Mouse (Mus musculus) frontal cortex, adult 2 months (tissue): ENCODE results near the gene Lsamp. TPM values are rescaled to one million over a fixed set of nuclear protein-coding genes. Genes with fewer than 3 reads are reported as not detected.
A peak's percentile ranks its signal among the peaks of the same experiment; 100 is the strongest.

Source experiments
- DNase-seq, 2 experiments: peaks; one replicate each; pipeline ENCODE4 v3.0.0; 2022; ENCODE audit warnings: low spot score in 1 of 2; ENCODE audit errors: extremely low spot score in 1 of 2
- polyA plus RNA-seq: library from polyadenylated mRNA; depleted of rRNA; stranded (reverse); fragments of >200 nt; gene quantifications from 2 replicates; pipeline ENCODE4 v1.2.3, GENCODE M21; 2012

Gene Lsamp
- polyA plus RNA-seq, 1 experiment: 96.8 TPM

DNA sequence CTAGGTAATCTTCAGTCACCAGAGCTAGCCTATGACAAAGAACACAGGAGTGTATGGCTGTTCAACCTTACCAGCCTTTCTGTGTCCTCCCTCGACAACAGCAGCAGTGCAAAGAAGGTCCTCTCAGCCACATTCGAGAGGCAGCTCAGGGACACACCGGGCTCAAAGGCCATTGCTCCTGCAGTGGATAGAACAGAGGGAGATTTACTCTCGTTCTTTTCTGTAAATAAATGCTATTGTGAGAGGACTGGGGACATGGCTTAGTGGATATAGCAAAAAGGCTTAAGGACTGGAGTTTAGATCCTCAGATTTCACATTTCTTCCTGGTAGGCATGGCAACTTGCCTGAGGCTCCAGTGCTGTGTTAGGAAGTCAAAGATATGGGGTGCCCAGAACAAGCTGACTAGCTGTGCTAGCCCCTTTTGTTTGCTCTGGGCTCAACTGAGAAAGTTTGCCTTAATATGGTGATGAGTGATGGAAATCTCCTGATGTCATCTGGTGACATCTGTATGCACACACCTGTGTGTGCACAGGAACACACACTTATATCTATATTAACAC lies 913.7 kb downstream of the Lsamp start:
- DNase-seq: no peak

DNA sequence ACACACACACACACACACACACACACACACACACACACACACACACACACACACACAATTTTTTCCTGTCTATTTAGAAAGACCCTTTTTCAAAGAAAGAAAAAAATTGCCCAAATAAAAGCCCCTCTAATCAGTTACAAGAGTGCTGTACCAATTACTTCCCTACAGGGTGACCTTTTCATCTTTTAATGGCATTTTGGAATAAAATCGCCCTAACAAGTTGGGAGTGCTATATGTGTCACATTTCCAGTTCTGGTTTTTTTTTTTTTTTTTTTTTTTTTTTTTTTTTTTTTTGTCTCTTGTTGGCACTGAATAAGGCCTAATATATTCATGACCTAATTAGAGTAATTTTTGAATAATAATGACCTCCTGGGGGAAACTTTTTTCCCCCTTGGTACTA lies 923.7 kb downstream of the Lsamp start:
- no peak for DNase-seq

DNA sequence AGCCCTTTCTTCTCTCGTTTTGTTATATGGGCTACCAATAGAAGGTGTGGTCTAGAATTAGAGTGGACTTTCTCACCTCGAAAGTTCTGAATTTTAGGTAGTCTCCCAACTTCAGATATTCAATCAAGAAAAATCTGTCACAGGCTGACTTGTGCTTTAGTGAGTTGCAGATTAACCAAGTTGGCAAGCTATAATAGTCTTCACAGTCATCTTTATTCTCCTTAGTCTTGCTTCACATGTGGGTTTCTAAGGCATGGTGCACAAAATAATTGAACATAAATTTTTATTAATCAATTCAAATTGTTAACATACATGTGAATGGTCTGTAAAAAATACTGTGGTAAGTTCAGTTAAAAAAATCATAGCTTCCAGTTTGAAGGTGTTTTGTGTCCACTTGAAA lies 930.0 kb downstream of the Lsamp start:
- no peak for DNase-seq

- DNase-seq: no peak
Measured at GRCm38 (mm10) chr16:40930596-40930995, 946.4 kb downstream of the Lsamp start.

- DNase-seq: no peak
Measured at GRCm38 (mm10) chr16:40942266-40942665, 958.1 kb downstream of the Lsamp start.

DNA sequence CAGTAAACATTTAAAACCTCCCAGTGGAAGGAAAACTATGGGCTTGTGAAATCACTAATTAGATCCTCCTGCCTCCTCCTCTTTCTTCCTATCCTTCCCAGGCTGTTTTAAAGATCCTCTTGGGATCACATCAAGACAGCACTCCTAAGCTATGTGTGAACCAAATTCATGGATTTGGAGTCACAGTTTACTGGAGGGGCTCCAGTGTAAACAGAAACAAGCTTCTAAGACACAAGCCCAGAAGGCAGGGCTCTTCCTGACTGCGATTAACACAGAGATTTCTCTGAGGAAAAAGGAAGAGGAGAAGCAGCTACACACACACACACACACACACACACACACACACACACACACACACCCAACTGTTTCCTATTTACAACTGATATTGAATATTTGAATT lies 961.7 kb downstream of the Lsamp start:
- no peak for DNase-seq

- DNase-seq: no peak
Measured at GRCm38 (mm10) chr16:40948013-40948412, 963.9 kb downstream of the Lsamp start.

- no peak for DNase-seq
Measured at GRCm38 (mm10) chr16:40959211-40959610, 975.0 kb downstream of the Lsamp start.

DNA sequence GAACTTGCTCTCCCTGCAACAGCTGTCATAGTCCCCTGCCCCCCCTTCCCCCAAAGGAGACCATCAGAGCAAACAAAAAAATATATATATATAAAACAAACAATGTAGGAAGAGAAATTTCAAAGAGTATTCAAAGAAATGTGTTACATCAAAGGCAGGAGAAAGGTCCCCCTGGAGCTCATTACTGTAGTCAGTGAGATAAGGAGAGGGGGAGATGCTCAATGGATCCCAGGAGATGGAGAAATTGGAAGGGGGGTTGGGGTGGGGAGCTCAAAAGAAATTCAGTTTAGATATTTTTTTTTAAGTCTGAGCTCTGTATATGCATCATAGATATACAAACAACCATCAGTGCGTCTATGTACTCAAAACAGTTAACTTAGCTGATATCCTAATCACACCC lies 976.4 kb downstream of the Lsamp start:
- no peak for DNase-seq

GRCm38 (mm10) chr16:40968088-40968860 lies 984.1 kb downstream of the Lsamp start:
- peak; percentile 89 to 96 for DNase-seq

- peak; percentile 47 to 70 for DNase-seq
Measured at GRCm38 (mm10) chr16:40971382-40971781, 987.2 kb downstream of the Lsamp start.

GRCm38 (mm10) chr16:40974084-40974483 lies 989.9 kb downstream of the Lsamp start:
- DNase-seq: no peak

- DNase-seq: no peak
Measured at GRCm38 (mm10) chr16:40983026-40983425, 998.9 kb downstream of the Lsamp start.

DNA sequence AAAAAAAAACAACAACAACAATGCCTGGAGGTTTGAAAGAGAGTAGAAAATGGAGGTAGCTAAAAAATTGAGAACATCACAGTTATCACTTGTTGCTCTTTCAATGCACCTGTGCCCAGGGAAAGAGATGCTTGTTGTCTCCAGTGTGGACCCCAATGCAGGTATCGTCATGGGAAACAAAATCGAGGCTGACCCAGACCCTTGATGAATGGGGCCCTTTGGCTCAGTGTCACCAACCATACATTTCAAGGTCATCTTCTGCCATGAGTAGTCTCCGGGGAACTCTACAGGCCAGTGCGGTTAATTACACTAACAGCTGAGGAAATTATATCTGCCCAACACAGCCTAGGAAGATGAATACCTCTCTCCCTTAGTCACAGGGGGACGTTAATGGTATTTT lies 1023.4 kb downstream of the Lsamp start:
- DNase-seq: no peak

GRCm38 (mm10) chr16:41034746-41035145 lies 1050.6 kb downstream of the Lsamp start:
- no peak for DNase-seq

DNA sequence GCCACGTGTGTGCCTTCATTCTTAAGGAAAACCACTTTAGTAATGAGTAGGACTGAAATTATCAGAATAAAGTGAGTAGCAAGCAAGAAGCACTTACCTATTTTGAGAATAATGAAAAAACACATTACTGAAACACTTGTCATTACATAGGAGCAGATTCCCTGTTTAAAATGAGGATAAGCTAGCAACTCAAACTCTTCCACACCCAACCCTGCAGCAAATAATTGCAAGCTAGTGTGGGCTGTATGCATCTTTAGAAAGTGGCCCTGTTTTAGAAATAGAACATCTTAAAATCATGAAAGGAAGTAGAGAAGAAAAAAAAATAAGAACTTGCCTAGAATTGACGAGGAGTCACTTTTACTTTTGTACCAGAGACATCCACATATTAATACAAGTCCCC lies 1057.5 kb downstream of the Lsamp start:
- peak; percentile 12 to 47 for DNase-seq

DNA sequence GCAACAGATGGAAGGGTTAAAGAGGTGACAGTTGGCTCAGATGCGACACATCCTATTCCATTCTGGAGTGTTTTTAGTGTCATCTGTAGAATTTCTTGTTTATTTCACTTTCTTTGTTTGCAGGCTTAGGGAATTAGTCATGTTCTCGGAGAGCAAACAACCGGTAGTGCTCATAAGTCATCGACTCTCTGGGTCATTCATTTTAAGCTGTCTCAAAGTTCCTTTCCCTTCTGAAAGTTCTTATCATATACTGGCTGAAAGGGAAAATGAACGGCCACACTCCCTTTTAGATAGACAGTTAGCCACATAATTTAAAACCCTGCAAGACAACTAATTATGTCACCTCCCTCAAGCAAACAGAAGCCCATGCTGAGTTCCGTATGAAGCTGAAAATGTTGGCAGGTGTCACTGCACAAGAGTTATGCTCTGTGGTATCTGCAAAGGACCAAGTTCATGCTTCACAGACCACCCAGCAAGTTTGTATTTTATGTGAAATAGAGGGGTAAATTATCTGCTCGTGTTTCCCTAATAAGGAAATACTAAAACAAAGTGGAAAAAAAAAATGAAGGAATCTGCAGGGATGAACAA lies 1079.2 kb downstream of the Lsamp start:
- no peak for DNase-seq

- DNase-seq: peak in 1 of 2 experiments; percentile 39
Measured at GRCm38 (mm10) chr16:41073470-41073869, 1089.3 kb downstream of the Lsamp start.

DNA sequence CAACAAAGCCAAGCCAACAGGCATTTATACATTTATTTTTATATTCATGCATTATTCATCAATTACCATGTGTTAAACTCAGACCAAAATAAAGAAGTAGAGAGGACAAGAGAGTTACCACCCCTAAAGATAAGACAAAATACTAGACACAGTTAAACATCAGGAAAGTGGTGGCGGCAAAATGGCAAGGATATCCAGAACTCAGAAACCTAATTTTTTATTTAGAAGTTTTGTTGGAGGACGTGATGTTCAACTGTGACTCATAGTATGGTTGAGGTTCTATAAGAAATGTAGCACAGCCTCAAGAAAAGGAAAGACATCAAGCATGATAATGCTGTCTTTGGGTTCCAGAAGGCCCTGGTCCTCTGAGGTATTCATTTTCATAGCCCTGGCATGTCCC lies 1104.5 kb downstream of the Lsamp start:
- peak in 1 of 2 experiments; percentile 37 for DNase-seq

DNA sequence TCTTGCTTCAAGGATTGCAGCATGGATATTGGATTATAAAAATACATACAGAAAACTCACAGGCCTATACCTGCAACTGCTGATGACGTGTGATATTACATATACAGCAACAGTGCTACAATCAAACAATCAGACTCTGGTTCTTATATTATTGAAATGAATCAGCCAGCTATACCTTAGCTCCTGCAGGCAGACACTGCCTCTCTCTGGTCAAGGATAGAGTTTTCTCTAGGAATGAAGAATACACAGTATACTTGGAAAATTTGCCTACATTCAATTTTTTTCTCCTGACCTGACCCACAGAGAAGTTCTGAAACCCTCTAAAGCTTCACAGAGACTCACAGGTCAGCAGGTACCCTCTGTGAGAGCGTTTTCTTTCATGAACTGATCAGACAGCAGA lies 1105.9 kb downstream of the Lsamp start:
- DNase-seq: peak in 1 of 2 experiments; percentile 21

DNA sequence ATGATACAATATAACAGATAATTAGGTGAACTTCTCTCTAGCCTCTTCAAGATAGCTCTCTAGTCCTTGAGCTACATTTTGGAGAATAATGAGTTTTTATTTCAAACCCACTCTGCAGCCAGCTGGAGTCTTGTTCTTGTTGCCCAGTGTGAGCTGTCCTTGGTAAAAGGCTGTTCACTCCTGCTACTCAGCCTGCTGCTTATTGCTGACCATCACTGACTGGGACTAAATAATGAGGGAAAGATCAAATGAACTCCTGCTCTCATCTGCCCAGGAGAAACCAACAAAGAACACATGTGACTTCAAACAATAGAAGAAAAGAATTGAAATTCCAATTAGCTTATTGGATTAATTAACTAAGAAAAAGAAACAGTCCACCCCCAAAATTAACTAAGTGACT lies 1107.1 kb downstream of the Lsamp start:
- DNase-seq: no peak

DNA sequence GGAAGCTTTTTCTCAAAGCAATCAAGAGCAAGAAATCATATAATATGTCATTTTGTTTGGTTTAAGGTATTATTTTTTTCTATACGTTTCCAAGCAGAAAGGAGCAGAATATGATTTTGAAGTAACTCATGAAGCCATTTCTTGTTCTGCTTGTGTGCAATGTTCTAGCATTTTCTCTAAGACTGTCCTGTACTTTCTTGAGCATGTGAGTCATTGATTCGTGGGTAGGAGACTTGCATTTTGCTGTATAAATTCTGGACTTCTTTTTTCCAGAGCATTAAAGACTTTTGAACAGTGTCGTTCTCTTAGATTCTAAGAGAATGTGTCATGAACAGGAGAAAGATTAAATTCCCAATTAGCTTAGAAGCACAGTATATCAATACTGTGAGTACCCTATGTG lies 1118.6 kb downstream of the Lsamp start:
- DNase-seq: peak in 1 of 2 experiments; percentile 18
